Mouse (Mus musculus) CD4-positive, CD25-positive, alpha-beta regulatory T cell, adult 4 months (primary cell): ENCODE data around the gene Olfr744. TPM values are rescaled to one million over a fixed set of nuclear protein-coding genes. Genes with fewer than 3 reads are reported as not detected.
"Not testable (repeated sequence)": the region's sequence is repeated elsewhere in the genome, so short reads cannot be mapped to it uniquely, and the experiment has no call there.

Experiments used
- ATAC-seq: one replicate; pipeline ENCODE4 v1.8.0; 2017
- polyA plus RNA-seq, 2 experiments: library from polyadenylated mRNA; unstranded; fragments of 100-300 nt; shearing (Covaris generic); gene quantifications; one replicate each; pipeline ENCODE4 v1.2.1; 2017

The Olfr744 gene
- not detected for polyA plus RNA-seq

DNA sequence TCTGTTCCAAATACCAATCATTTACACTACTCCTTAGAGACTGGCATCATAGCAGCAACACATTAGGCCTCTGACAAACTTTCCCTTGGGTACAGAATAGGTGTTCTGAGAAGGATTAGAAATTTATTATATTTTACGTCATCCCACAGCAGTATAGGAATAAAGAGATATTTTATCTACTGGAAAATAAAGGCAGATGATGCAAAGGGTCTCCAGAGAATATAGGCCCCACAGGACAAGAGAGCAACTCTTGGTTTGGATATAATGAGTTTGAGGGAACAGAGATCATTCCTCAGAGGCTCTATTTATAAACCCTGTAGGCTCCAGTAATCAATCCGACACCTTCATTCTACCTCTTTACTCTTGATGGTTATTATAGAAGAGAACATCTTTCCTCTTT, at the start of gene Olfr744:
Gene Olfr744, plus strand, starts transcription at position 301 of the 400 bp plus-strand sequence.
- no peak for ATAC-seq

DNA sequence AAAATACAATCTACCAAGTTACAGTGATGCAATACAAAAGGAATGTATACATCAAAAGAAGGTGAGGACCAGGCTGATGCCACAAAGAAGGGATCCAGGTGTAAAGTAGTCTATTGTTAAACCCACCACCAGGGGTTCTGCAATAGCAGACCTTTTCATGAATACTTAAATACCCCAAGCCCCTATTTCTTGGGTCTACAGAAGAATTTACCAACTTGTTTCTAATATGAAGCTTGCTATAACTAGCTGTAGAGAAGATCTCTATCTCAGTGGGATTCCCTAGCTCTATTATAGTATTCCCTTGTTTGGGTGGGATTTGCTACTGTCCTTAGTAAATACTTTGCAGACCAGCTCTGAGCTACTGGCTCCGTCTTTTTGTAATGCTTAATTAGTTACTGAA, 41.6 kb upstream of the Olfr744 start:
- ATAC-seq = not testable (repeated sequence)

DNA sequence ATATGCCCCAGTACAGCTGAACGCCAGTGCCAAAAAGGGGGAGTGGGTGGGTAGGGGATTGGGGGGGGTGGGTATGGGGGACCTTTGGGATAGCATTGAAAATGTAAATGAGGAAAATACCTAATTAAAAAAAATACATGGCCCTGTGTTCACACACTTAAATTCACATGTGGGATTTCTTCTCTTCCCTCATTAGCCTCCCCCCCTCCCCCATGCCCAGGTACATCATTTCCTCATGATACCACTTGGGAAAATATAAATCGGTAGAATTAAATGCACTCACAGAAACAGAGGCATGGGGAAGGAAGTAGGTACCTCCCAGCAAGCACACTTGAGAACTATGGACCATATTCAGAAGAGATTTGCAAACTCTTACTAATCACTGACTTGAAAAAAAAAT, 24.4 kb downstream of the Olfr744 start, which contains the start of gene Olfr745:
Gene Olfr745, plus strand, starts transcription at position 301 of the 400 bp plus-strand sequence.
- no peak for ATAC-seq

DNA sequence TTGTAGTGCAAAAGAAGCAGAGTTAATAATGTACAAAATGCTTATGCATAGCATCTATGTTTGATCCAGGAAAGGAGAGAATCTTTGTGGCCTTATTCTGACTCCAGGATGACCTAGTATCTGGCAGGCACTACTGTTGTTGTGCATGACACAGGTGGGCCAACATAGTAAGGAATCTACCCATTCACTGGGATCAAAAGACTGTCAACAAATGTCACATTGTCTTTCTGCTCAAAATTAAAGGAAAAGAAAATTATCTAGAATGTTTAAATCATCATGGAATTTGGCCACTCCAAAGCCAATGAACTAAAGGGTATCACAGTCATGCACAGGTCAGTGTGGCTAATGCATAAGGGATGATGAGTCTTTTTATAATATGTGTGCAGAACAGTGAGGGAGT, 32.1 kb downstream of the Olfr744 start, which contains the start of gene Olfr746:
Gene Olfr746, plus strand, starts transcription at position 301 of the 400 bp plus-strand sequence.
- no peak for ATAC-seq

Other genes starting within 250 kb of the Olfr744 start
- not detected for gene Olfr736, start 233.7 kb upstream of the Olfr744 start, polyA plus RNA-seq
- not detected for gene Olfr738, start 207.3 kb upstream of the Olfr744 start, polyA plus RNA-seq
- gene Olfr739, start 196.3 kb upstream of the Olfr744 start, polyA plus RNA-seq = not detected
- not detected for gene Olfr740, start 169.3 kb upstream of the Olfr744 start, polyA plus RNA-seq
- not detected for gene Olfr741, start 142.1 kb upstream of the Olfr744 start, polyA plus RNA-seq
- under 1 TPM in 1 of 2 experiments, not detected in 1; 0.15 TPM for gene Olfr742, start 111.3 kb upstream of the Olfr744 start, polyA plus RNA-seq
- not detected for gene Olfr743, start 93.0 kb upstream of the Olfr744 start, polyA plus RNA-seq
- not detected for gene Olfr745, start 24.5 kb downstream of the Olfr744 start, polyA plus RNA-seq
- gene Olfr746, start 32.2 kb downstream of the Olfr744 start, polyA plus RNA-seq = not detected
- gene Olfr747, start 78.3 kb downstream of the Olfr744 start, polyA plus RNA-seq = not detected
- not detected for gene Olfr748, start 92.5 kb downstream of the Olfr744 start, polyA plus RNA-seq
- not detected for gene Olfr749, start 130.2 kb downstream of the Olfr744 start, polyA plus RNA-seq
- 100 to 1,000 TPM; 119 to 155 TPM for gene Ttc5, start 170.6 kb downstream of the Olfr744 start, polyA plus RNA-seq
- gene Ccnb1ip1, start 192.9 kb downstream of the Olfr744 start, polyA plus RNA-seq = not detected
- gene Parp2, start 193.0 kb downstream of the Olfr744 start, polyA plus RNA-seq = 100 to 1,000 TPM; 116 to 117 TPM